ENCODE assay signal across 22 mouse cellular contexts in the genomic region with DNA sequence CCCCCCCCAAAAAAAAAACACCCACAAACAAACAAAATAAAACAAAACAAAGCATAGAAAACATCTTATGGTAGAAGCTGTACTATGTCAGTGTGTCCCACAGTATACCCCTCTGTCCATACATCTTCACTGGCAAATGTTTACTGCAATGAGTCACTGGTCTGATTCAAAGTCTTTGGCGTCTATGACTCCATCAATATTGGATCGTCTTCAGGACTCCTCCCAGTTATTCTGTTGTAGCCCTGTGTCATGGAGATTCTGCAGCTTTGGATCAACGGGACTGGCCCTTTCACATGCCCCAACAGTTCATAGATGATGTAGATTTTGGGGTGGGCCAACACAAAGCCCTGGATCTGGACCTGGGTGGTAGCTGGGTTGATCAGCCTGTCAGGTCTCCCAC.
"Had no signal": no experiment of that assay in that cellular context is flagged by ENCODE, and none has a peak within 500 bp of the region (broad histone marks: within the 10 kb centered on the region; RNA-seq: fewer than 3 reads in every experiment).

No protein-coding gene starts in this region.

- H3K27ac ChIP-seq: gastrocnemius, adult 2 months; heart, adult 2 months; heart, embryonic 13.5 days; heart, embryonic 15.5 days; hindbrain, embryonic 13.5 days; intestine, embryonic 15.5 days; layer of hippocampus, adult 2 months; left cerebral cortex, adult 2 months; limb, embryonic 10.5 days; limb, embryonic 12.5 days; liver, embryonic 13.5 days had no signal

- DNase-seq: gastrocnemius, adult 2 months; gastrocnemius, postnatal 14 days; gastrocnemius, postnatal 36 days; heart, adult 11 months; heart, adult 2 months; heart, postnatal 14 days; heart, postnatal 36 days; kidney, adult 18-20 months; kidney, adult 8-10 months; kidney, postnatal 10 days; kidney, postnatal 25 days; kidney, postnatal 4 days; liver; liver, embryonic 13.5 days had no signal

- H3K4me3 ChIP-seq: gastrocnemius, adult 2 months; heart, adult 2 months; heart, embryonic 13.5 days; heart, embryonic 15.5 days; hindbrain, embryonic 13.5 days; intestine, embryonic 15.5 days; layer of hippocampus, adult 2 months; left cerebral cortex, adult 2 months; limb, embryonic 10.5 days; limb, embryonic 12.5 days; liver, embryonic 13.5 days had no signal
